Mouse (Mus musculus): ENCODE results near the gene Tmem39a. TPM values are rescaled to one million over a fixed set of nuclear protein-coding genes. Genes with fewer than 3 reads are reported as not detected.

Tmem39a gene
- polyA plus RNA-seq, 1 experiment: 126 TPM

GRCm38 (mm10) chr16:38596099-38596498 lies 37.6 kb downstream of the Tmem39a start:
- 71% methylated on average over 2 of the region's 2 CpGs for WGBS
- no peak for TF ChIP-seq POLR2A (IDR thresholded peaks at IDR 0.05; ENCODE audit: control insufficient read depth, extremely low read depth, insufficient read depth, low read length, poor library complexity)
- TF ChIP-seq CTCF (IDR thresholded peaks at IDR 0.05; ENCODE audit: borderline replicate concordance, control insufficient read depth, extremely low read depth, insufficient read depth, low read length, poor library complexity): no peak
- no peak overlapping the region for H3K27ac ChIP-seq (ENCODE audit: control insufficient read depth, insufficient read depth, low read length)
- H3K4me1 ChIP-seq (replicated peaks; ENCODE audit: control insufficient read depth, insufficient read depth, low read length): no peaks in the 10 kb centered on the region
- DNase-seq: no peak
- no peaks in the 10 kb centered on the region for H3K27me3 ChIP-seq (ENCODE audit: control insufficient read depth, insufficient read depth, low read length)
- H3K4me3 ChIP-seq (ENCODE audit: control insufficient read depth, insufficient read depth, low read length): no peak overlapping the region
- H3K36me3 ChIP-seq (ENCODE audit: control insufficient read depth, insufficient read depth, low read length): peaks cover 7% of the 10 kb centered on the region

- no peak for DNase-seq
- TF ChIP-seq POLR2A (IDR thresholded peaks at IDR 0.05; ENCODE audit: control insufficient read depth, extremely low read depth, insufficient read depth, low read length, poor library complexity) (no peak), CTCF (IDR thresholded peaks at IDR 0.05; ENCODE audit: borderline replicate concordance, control insufficient read depth, extremely low read depth, insufficient read depth, low read length, poor library complexity) (no peak)
- 94% methylated on average over 2 of the region's 2 CpGs for WGBS
- peaks cover 3% of the 10 kb centered on the region for H3K36me3 ChIP-seq (ENCODE audit: control insufficient read depth, insufficient read depth, low read length)
- H3K4me1 ChIP-seq (replicated peaks; ENCODE audit: control insufficient read depth, insufficient read depth, low read length): no peaks in the 10 kb centered on the region
- H3K27me3 ChIP-seq (ENCODE audit: control insufficient read depth, insufficient read depth, low read length): no peaks in the 10 kb centered on the region
- H3K27ac ChIP-seq (ENCODE audit: control insufficient read depth, insufficient read depth, low read length): no peak overlapping the region
- no peak overlapping the region for H3K4me3 ChIP-seq (ENCODE audit: control insufficient read depth, insufficient read depth, low read length)
Measured at GRCm38 (mm10) chr16:38596651-38597050, 38.2 kb downstream of the Tmem39a start.

- WGBS: 92% methylated on average over 11 of the region's 11 CpGs
- H3K36me3 ChIP-seq (ENCODE audit: control insufficient read depth, insufficient read depth, low read length): no peaks in the 10 kb centered on the region
- TF ChIP-seq POLR2A (IDR thresholded peaks at IDR 0.05; ENCODE audit: control insufficient read depth, extremely low read depth, insufficient read depth, low read length, poor library complexity) (no peak), CTCF (IDR thresholded peaks at IDR 0.05; ENCODE audit: borderline replicate concordance, control insufficient read depth, extremely low read depth, insufficient read depth, low read length, poor library complexity) (no peak)
Measured at GRCm38 (mm10) chr16:38598986-38599680, 40.6 kb downstream of the Tmem39a start.

GRCm38 (mm10) chr16:38602989-38603804 lies 44.7 kb downstream of the Tmem39a start:
- Histone ChIP-seq H3K36me3 (ENCODE audit: control insufficient read depth, insufficient read depth, low read length) (no peaks in the 10 kb centered on the region), H3K27me3 (ENCODE audit: control insufficient read depth, insufficient read depth, low read length) (no peaks in the 10 kb centered on the region), H3K4me1 (replicated peaks; ENCODE audit: control insufficient read depth, insufficient read depth, low read length) (no peaks in the 10 kb centered on the region), H3K27ac (ENCODE audit: control insufficient read depth, insufficient read depth, low read length) (no peak overlapping the region), H3K4me3 (ENCODE audit: control insufficient read depth, insufficient read depth, low read length) (no peak overlapping the region)
- 79% methylated on average over 11 of the region's 11 CpGs for WGBS
- TF ChIP-seq CTCF (IDR thresholded peaks at IDR 0.05; ENCODE audit: borderline replicate concordance, control insufficient read depth, extremely low read depth, insufficient read depth, low read length, poor library complexity) (no peak), POLR2A (IDR thresholded peaks at IDR 0.05; ENCODE audit: control insufficient read depth, extremely low read depth, insufficient read depth, low read length, poor library complexity) (no peak)
- DNase-seq: no peak

More at GRCm38 (mm10) chr16:38598986-38599680, 40.6 kb downstream of the Tmem39a start:
- H3K4me1 ChIP-seq (replicated peaks; ENCODE audit: control insufficient read depth, insufficient read depth, low read length): no peaks in the 10 kb centered on the region
- H3K27me3 ChIP-seq (ENCODE audit: control insufficient read depth, insufficient read depth, low read length): no peaks in the 10 kb centered on the region
- no peak overlapping the region for H3K27ac ChIP-seq (ENCODE audit: control insufficient read depth, insufficient read depth, low read length)
- no peak for DNase-seq
- no peak overlapping the region for H3K4me3 ChIP-seq (ENCODE audit: control insufficient read depth, insufficient read depth, low read length)

GRCm38 (mm10) chr16:38606509-38606908 lies 48.0 kb downstream of the Tmem39a start:
- WGBS: 89% methylated on average over 7 of the region's 7 CpGs
- no peak for DNase-seq
- no peak overlapping the region for H3K4me3 ChIP-seq (ENCODE audit: control insufficient read depth, insufficient read depth, low read length)
- no peaks in the 10 kb centered on the region for H3K4me1 ChIP-seq (replicated peaks; ENCODE audit: control insufficient read depth, insufficient read depth, low read length)
- no peak overlapping the region for H3K27ac ChIP-seq (ENCODE audit: control insufficient read depth, insufficient read depth, low read length)
- TF ChIP-seq POLR2A (IDR thresholded peaks at IDR 0.05; ENCODE audit: control insufficient read depth, extremely low read depth, insufficient read depth, low read length, poor library complexity) (no peak), CTCF (IDR thresholded peaks at IDR 0.05; ENCODE audit: borderline replicate concordance, control insufficient read depth, extremely low read depth, insufficient read depth, low read length, poor library complexity) (no peak)
- no peaks in the 10 kb centered on the region for H3K27me3 ChIP-seq (ENCODE audit: control insufficient read depth, insufficient read depth, low read length)
- H3K36me3 ChIP-seq (ENCODE audit: control insufficient read depth, insufficient read depth, low read length): peaks cover 8% of the 10 kb centered on the region; the same call in 1 of the 2 replicates

- no peak for DNase-seq
- WGBS: 91% methylated on average over 12 of the region's 12 CpGs
- Histone ChIP-seq H3K27ac (ENCODE audit: control insufficient read depth, insufficient read depth, low read length) (no peak overlapping the region), H3K4me1 (replicated peaks; ENCODE audit: control insufficient read depth, insufficient read depth, low read length) (no peaks in the 10 kb centered on the region), H3K27me3 (ENCODE audit: control insufficient read depth, insufficient read depth, low read length) (no peaks in the 10 kb centered on the region), H3K36me3 (ENCODE audit: control insufficient read depth, insufficient read depth, low read length) (peaks cover 8% of the 10 kb centered on the region; the same call in 1 of the 2 replicates), H3K4me3 (ENCODE audit: control insufficient read depth, insufficient read depth, low read length) (no peak overlapping the region)
- TF ChIP-seq CTCF (IDR thresholded peaks at IDR 0.05; ENCODE audit: borderline replicate concordance, control insufficient read depth, extremely low read depth, insufficient read depth, low read length, poor library complexity) (no peak), POLR2A (IDR thresholded peaks at IDR 0.05; ENCODE audit: control insufficient read depth, extremely low read depth, insufficient read depth, low read length, poor library complexity) (no peak)
Measured at GRCm38 (mm10) chr16:38608687-38609086, 50.2 kb downstream of the Tmem39a start.
